Mouse (Mus musculus): Measurements from ENCODE around the gene Slc37a3. TPM values are rescaled to one million over a fixed set of nuclear protein-coding genes. Genes with fewer than 3 reads are reported as not detected.

Gene Slc37a3
- polyA plus RNA-seq, 1 experiment: 32.7 TPM

DNA sequence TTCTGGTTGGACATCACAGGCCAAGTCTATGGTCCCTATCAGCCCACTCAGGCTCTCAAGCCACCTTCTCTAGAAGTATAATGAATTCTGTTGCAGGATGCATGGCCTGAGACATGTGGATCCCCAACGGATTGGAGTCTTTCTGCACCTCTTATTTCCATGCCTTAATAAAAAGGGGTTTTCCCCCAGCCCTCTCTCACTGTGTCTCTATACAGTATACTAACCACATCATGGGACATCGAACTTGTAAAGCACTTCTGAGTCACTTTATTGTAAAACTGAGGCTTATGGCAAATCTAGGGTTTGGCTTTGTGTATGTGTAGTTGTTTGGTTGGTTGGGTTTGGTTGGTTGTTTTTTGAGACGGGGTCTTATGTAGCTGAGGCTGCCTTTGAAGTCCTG is 65.7 kb downstream of the Slc37a3 start:
- Histone ChIP-seq H3K4me1 (ENCODE audit: control insufficient read depth, insufficient read depth, low read length) (no peaks in the 10 kb centered on the region), H3K4me3 (ENCODE audit: insufficient read depth, low read length) (no peak overlapping the region), H3K27ac (ENCODE audit: insufficient read depth, low read length) (no peak overlapping the region)
- TF ChIP-seq CTCF (IDR thresholded peaks at IDR 0.05; ENCODE audit: extremely low read depth, insufficient read depth, low read length) (no peak), POLR2A (IDR thresholded peaks at IDR 0.05; ENCODE audit: extremely low read depth, insufficient read depth, low read length) (no peak)

DNA sequence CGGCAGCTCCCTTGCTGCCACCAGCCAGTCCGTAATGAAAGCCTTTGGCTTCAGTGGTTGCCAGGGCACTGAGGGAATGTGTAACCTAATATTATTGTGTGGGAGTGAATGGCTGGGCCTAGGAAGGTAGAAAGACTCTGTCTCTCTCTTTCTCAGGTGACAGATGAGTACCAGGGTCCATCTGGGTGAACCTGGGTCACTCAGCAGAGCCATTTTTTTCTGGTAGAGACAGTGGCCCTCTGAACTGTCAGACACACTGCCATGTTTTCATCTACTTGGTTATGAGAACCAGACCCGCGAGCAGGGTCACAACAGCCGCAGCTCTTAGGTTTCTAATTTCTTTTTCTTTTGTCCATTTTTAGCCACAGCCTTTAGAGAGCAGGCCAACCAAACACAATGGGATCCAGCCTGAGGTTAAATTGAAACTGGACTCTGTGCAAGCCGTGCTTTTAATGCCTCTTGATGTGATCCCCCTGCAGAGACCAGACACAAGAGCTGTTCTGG is 73.1 kb downstream of the Slc37a3 start:
- TF ChIP-seq POLR2A (IDR thresholded peaks at IDR 0.05; ENCODE audit: extremely low read depth, insufficient read depth, low read length) (no peak), CTCF (IDR thresholded peaks at IDR 0.05; ENCODE audit: extremely low read depth, insufficient read depth, low read length) (no peak)
- H3K27ac ChIP-seq (ENCODE audit: insufficient read depth, low read length): no peak overlapping the region
- H3K4me1 ChIP-seq (ENCODE audit: control insufficient read depth, insufficient read depth, low read length): no peaks in the 10 kb centered on the region
- H3K4me3 ChIP-seq (ENCODE audit: insufficient read depth, low read length): no peak overlapping the region

GRCm38 (mm10) chr6:39301484-39301883 is 76.0 kb downstream of the Slc37a3 start:
- TF ChIP-seq POLR2A (IDR thresholded peaks at IDR 0.05; ENCODE audit: extremely low read depth, insufficient read depth, low read length) (no peak), CTCF (IDR thresholded peaks at IDR 0.05; ENCODE audit: extremely low read depth, insufficient read depth, low read length) (no peak)
- Histone ChIP-seq H3K4me3 (ENCODE audit: insufficient read depth, low read length) (no peak overlapping the region), H3K27ac (ENCODE audit: insufficient read depth, low read length) (no peak overlapping the region)

GRCm38 (mm10) chr6:39297079-39297478 is 80.4 kb downstream of the Slc37a3 start:
- Histone ChIP-seq H3K4me3 (ENCODE audit: insufficient read depth, low read length) (no peak overlapping the region), H3K27ac (ENCODE audit: insufficient read depth, low read length) (no peak overlapping the region), H3K4me1 (ENCODE audit: control insufficient read depth, insufficient read depth, low read length) (no peaks in the 10 kb centered on the region)
- no peak for TF ChIP-seq POLR2A (IDR thresholded peaks at IDR 0.05; ENCODE audit: extremely low read depth, insufficient read depth, low read length)
- TF ChIP-seq CTCF (IDR thresholded peaks at IDR 0.05; ENCODE audit: extremely low read depth, insufficient read depth, low read length): no peak

More at GRCm38 (mm10) chr6:39301484-39301883, 76.0 kb downstream of the Slc37a3 start:
- no peaks in the 10 kb centered on the region for H3K4me1 ChIP-seq (ENCODE audit: control insufficient read depth, insufficient read depth, low read length)

GRCm38 (mm10) chr6:39296474-39296873 is 81.0 kb downstream of the Slc37a3 start:
- Histone ChIP-seq H3K27ac (ENCODE audit: insufficient read depth, low read length) (no peak overlapping the region), H3K4me1 (ENCODE audit: control insufficient read depth, insufficient read depth, low read length) (no peaks in the 10 kb centered on the region), H3K4me3 (ENCODE audit: insufficient read depth, low read length) (no peak overlapping the region)
- no peak for TF ChIP-seq CTCF (IDR thresholded peaks at IDR 0.05; ENCODE audit: extremely low read depth, insufficient read depth, low read length)
- TF ChIP-seq POLR2A (IDR thresholded peaks at IDR 0.05; ENCODE audit: extremely low read depth, insufficient read depth, low read length): no peak

DNA sequence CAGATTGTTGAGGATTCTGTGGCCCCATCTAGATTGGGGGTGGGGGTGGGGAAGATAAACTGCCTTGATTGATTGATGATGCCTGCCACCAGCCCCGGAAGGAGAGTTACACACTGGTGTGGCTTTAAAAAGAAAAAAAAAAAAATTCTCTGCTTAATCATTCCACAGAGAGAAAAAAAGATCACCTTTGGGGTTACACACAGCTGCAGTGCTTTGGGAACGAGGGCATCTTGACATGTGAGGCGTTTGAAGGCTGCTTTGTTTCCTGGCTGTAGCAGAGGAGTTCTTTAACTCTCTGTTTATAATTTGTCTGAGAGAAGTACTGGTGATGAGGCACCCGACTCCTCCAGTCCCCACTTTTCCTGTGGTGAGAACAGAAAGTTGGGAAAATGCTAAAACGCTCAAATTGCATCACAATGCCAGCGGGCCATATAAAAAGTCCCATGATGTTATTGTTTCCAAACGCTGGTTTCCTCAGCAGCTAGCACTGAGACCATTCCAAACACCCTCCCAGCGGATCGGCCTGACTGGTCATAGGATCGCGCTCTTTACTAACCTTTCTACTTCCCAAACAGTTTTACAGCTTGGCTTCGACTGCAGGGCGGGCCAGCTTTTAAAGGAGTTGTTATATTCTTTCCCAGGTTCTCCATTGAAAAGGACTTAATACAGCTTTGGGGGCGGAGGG is 81.6 kb downstream of the Slc37a3 start:
- no peak for TF ChIP-seq CTCF (IDR thresholded peaks at IDR 0.05; ENCODE audit: extremely low read depth, insufficient read depth, low read length)
- no peak for TF ChIP-seq POLR2A (IDR thresholded peaks at IDR 0.05; ENCODE audit: extremely low read depth, insufficient read depth, low read length)
- no peak overlapping the region for H3K27ac ChIP-seq (ENCODE audit: insufficient read depth, low read length)
- H3K4me1 ChIP-seq (ENCODE audit: control insufficient read depth, insufficient read depth, low read length): no peaks in the 10 kb centered on the region
- no peak overlapping the region for H3K4me3 ChIP-seq (ENCODE audit: insufficient read depth, low read length)

GRCm38 (mm10) chr6:39289721-39290120 is 87.8 kb downstream of the Slc37a3 start:
- no peak overlapping the region for H3K4me3 ChIP-seq (ENCODE audit: insufficient read depth, low read length)
- no peaks in the 10 kb centered on the region for H3K4me1 ChIP-seq (ENCODE audit: control insufficient read depth, insufficient read depth, low read length)
- TF ChIP-seq CTCF (IDR thresholded peaks at IDR 0.05; ENCODE audit: extremely low read depth, insufficient read depth, low read length): no peak
- TF ChIP-seq POLR2A (IDR thresholded peaks at IDR 0.05; ENCODE audit: extremely low read depth, insufficient read depth, low read length): no peak
- H3K27ac ChIP-seq (ENCODE audit: insufficient read depth, low read length): no peak overlapping the region

GRCm38 (mm10) chr6:39287782-39288181 is 89.7 kb downstream of the Slc37a3 start:
- TF ChIP-seq POLR2A (IDR thresholded peaks at IDR 0.05; ENCODE audit: extremely low read depth, insufficient read depth, low read length) (no peak), CTCF (IDR thresholded peaks at IDR 0.05; ENCODE audit: extremely low read depth, insufficient read depth, low read length) (no peak)
- H3K27ac ChIP-seq (ENCODE audit: insufficient read depth, low read length): no peak overlapping the region
- no peaks in the 10 kb centered on the region for H3K4me1 ChIP-seq (ENCODE audit: control insufficient read depth, insufficient read depth, low read length)
- no peak overlapping the region for H3K4me3 ChIP-seq (ENCODE audit: insufficient read depth, low read length)

GRCm38 (mm10) chr6:39286732-39287083 is 90.8 kb downstream of the Slc37a3 start:
- TF ChIP-seq POLR2A (IDR thresholded peaks at IDR 0.05; ENCODE audit: extremely low read depth, insufficient read depth, low read length) (no peak), CTCF (IDR thresholded peaks at IDR 0.05; ENCODE audit: extremely low read depth, insufficient read depth, low read length) (no peak)
- Histone ChIP-seq H3K4me3 (ENCODE audit: insufficient read depth, low read length) (no peak overlapping the region), H3K4me1 (ENCODE audit: control insufficient read depth, insufficient read depth, low read length) (no peaks in the 10 kb centered on the region), H3K27ac (ENCODE audit: insufficient read depth, low read length) (no peak overlapping the region)

DNA sequence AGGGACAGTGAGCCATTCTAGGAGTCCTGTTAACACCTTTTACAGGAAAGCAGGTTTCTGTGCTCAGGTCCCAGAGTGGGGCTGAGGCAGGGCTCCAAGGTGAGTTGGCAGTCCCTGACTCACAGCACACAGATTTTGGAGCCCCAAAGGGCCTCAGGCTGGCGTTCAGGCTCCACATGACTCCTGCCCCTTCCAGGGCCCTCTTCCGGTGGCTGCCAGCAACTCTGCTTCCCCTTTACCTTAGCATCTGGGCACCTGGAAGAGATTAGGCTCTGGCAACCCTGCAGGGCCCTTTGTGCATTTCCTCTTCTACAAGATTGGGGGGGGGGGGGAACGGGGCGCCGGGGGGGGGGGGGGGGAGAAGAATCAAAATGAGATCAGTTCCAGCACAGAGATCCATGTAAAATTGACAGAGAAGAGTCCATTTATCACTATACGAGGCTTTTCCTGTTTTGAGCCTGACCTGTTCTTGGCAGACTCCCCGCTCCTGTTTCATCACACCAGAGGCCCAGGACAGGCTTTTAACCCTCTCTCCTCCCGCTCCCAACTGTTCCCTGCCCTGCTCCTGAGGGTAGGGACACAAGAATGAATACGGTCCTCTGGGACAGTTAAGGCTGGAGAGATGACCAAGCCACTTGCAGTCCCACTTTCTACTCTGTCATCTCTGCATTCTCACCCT is 91.3 kb downstream of the Slc37a3 start:
- Histone ChIP-seq H3K27ac (ENCODE audit: insufficient read depth, low read length) (no peak overlapping the region), H3K4me1 (ENCODE audit: control insufficient read depth, insufficient read depth, low read length) (no peaks in the 10 kb centered on the region), H3K4me3 (ENCODE audit: insufficient read depth, low read length) (no peak overlapping the region)
- TF ChIP-seq POLR2A (IDR thresholded peaks at IDR 0.05; ENCODE audit: extremely low read depth, insufficient read depth, low read length): no peak
- TF ChIP-seq CTCF (IDR thresholded peaks at IDR 0.05; ENCODE audit: extremely low read depth, insufficient read depth, low read length): no peak
